Mouse (Mus musculus) heart, adult 2 months (tissue): ENCODE results near the gene Rapgef2.

ENCODE experiments used
- EP300 ChIP-seq: fragments of 200-500 bp; IDR thresholded peaks from 2 replicates; pipeline ENCODE4 v1.6.1; 2011; ENCODE audit warnings: low read depth, low read length, control low read depth; ENCODE audit not compliant: insufficient read depth
- POLR2A ChIP-seq: fragments of 200-500 bp; IDR thresholded peaks from 2 replicates; pipeline ENCODE4 v1.6.1; 2011; ENCODE audit warnings: mild to moderate bottlenecking, low read depth, low read length, control low read depth; ENCODE audit not compliant: insufficient read depth

DNA sequence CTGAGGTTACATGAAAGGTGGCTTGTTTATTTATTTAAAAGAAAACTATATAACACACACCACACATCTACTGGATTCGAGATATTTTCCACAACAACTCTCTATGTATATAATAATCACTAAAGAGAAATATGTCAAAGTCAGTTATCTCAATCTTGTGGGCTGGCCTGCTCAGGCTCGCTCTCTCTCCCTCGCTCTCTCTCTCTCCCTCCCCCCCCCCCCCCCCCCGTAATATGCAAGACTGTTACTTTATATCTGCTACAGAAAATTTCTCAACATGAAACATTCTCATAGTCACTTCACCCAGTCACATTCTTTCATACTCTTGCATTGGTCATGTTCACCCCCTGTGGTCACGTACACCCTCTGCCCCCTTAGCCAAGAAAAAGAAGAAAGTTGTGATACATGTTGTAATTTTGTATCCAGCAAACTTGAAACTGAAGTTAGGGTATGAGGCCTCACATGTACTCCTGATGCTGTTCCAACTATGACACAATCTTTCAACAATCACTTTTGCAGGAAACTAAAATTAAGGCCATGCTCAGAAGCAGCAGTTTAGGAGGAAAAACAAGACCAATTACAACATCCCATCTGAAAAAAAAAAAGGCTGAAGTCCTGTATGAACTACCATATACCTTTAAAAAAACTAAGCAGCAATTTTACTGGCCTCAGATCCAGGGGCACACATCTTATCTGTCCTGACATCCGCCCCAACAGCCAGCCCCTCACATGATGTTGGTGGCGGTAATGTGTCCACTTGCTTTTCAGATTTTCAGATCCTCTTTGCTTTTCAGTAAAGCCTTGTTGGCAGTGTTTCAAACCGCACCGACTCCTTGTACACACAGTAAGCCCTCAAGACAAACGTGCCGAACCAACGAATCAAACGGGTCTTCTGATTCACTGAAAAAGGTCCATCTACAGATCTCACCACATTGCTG, 52.6 kb downstream of the Rapgef2 start:
- TF ChIP-seq EP300, result no peak
- TF ChIP-seq POLR2A, result no peak
